Mouse (Mus musculus): ENCODE data around the gene Gdpd5. TPM values are rescaled to one million over a fixed set of nuclear protein-coding genes. Genes with fewer than 3 reads are reported as not detected.
"Not testable (repeated sequence)": the region's sequence is repeated elsewhere in the genome, so short reads cannot be mapped to it uniquely, and the experiment has no call there.

Gdpd5 gene
- polyA plus RNA-seq, 1 experiment from 2014 or later: 15.4 TPM

- no peak for ATAC-seq (ENCODE audit: low FRiP score, low TSS enrichment)
- no peak overlapping the region for H3K4me3 ChIP-seq (ENCODE audit: low read length)
These were observed 123.3 kb downstream of the Gdpd5 start for GRCm38 (mm10) chr7:99504556-99504955.

GRCm38 (mm10) chr7:99508187-99508586, 127.0 kb downstream of the Gdpd5 start:
- ATAC-seq (ENCODE audit: low FRiP score, low TSS enrichment); H3K4me3 ChIP-seq (ENCODE audit: low read length): not testable (repeated sequence)
- WGBS: 18% methylated on average over 2 of the region's 2 CpGs

More at GRCm38 (mm10) chr7:99504556-99504955, 123.3 kb downstream of the Gdpd5 start:
- H3K36me3 ChIP-seq (ENCODE audit: control insufficient read depth, insufficient read depth, low read length): no peaks in the 10 kb centered on the region
- H3K4me2 ChIP-seq (replicated peaks; ENCODE audit: low read depth, low read length): no peak overlapping the region
- H3K27me3 ChIP-seq (ENCODE audit: control insufficient read depth, insufficient read depth, low read length): no peaks in the 10 kb centered on the region
- H3K4me1 ChIP-seq (ENCODE audit: control insufficient read depth, insufficient read depth, low read length): no peaks in the 10 kb centered on the region
- no peak overlapping the region for H3K9ac ChIP-seq (ENCODE audit: low read depth, low read length)
- H3K27ac ChIP-seq (ENCODE audit: low read depth, low read length): no peak overlapping the region
- peaks cover 4% of the 10 kb centered on the region; the same call in 1 of the 2 replicates for H3K9me3 ChIP-seq (ENCODE audit: control insufficient read depth, low read length)

GRCm38 (mm10) chr7:99510087-99510501, 128.9 kb downstream of the Gdpd5 start:
- no peak overlapping the region for H3K27ac ChIP-seq (ENCODE audit: low read depth, low read length)
- ATAC-seq (ENCODE audit: low FRiP score, low TSS enrichment): no peak
- H3K4me2 ChIP-seq (replicated peaks; ENCODE audit: low read depth, low read length): no peak overlapping the region
- peaks cover 4% of the 10 kb centered on the region; the same call in 1 of the 2 replicates for H3K9me3 ChIP-seq (ENCODE audit: control insufficient read depth, low read length)
- 14% methylated on average over 8 of the region's 8 CpGs for WGBS
- no peaks in the 10 kb centered on the region for H3K27me3 ChIP-seq (ENCODE audit: control insufficient read depth, insufficient read depth, low read length)
- H3K4me1 ChIP-seq (ENCODE audit: control insufficient read depth, insufficient read depth, low read length): no peaks in the 10 kb centered on the region
- no peak overlapping the region for H3K9ac ChIP-seq (ENCODE audit: low read depth, low read length)
- no peak overlapping the region for H3K4me3 ChIP-seq (ENCODE audit: low read length)
- no peaks in the 10 kb centered on the region for H3K36me3 ChIP-seq (ENCODE audit: control insufficient read depth, insufficient read depth, low read length)

More at GRCm38 (mm10) chr7:99508187-99508586, 127.0 kb downstream of the Gdpd5 start:
- H3K27ac ChIP-seq (ENCODE audit: low read depth, low read length); H3K4me1 ChIP-seq (ENCODE audit: control insufficient read depth, insufficient read depth, low read length); H3K36me3 ChIP-seq (ENCODE audit: control insufficient read depth, insufficient read depth, low read length); H3K4me2 ChIP-seq (replicated peaks; ENCODE audit: low read depth, low read length); H3K9ac ChIP-seq (ENCODE audit: low read depth, low read length); H3K9me3 ChIP-seq (ENCODE audit: control insufficient read depth, low read length); H3K27me3 ChIP-seq (ENCODE audit: control insufficient read depth, insufficient read depth, low read length): not testable (repeated sequence)

Other genes with a start within 250 kb of the Gdpd5 start
- gene Uvrag, start 240.3 kb upstream of the Gdpd5 start, polyA plus RNA-seq (2014; fragmentation: Nextera tagmentation; extraction: Ambion mirVana): 15.1 and 22.7 TPM in 2 replicates
- 12.7 and 21.9 TPM in 2 replicates for gene Dgat2, start 198.7 kb upstream of the Gdpd5 start, polyA plus RNA-seq (2014; fragmentation: Nextera tagmentation; extraction: Ambion mirVana)
- 2.7 and 3.0 TPM in 2 replicates for gene Mogat2, start 142.8 kb upstream of the Gdpd5 start, polyA plus RNA-seq (2014; fragmentation: Nextera tagmentation; extraction: Ambion mirVana)
- 1.1 and 1.2 TPM in 2 replicates for gene Map6, start 114.0 kb upstream of the Gdpd5 start, polyA plus RNA-seq (2014; fragmentation: Nextera tagmentation; extraction: Ambion mirVana)
- 459 and 599 TPM in 2 replicates for gene Serpinh1, start 28.2 kb upstream of the Gdpd5 start, polyA plus RNA-seq (2014; fragmentation: Nextera tagmentation; extraction: Ambion mirVana)
- gene Klhl35, start 84.6 kb downstream of the Gdpd5 start, polyA plus RNA-seq (2014; fragmentation: Nextera tagmentation; extraction: Ambion mirVana): 1.1 and 1.5 TPM in 2 replicates
- gene Rps3, start 102.3 kb downstream of the Gdpd5 start, polyA plus RNA-seq (2014; fragmentation: Nextera tagmentation; extraction: Ambion mirVana): 870 and 995 TPM in 2 replicates
- gene Arrb1, start 154.1 kb downstream of the Gdpd5 start, polyA plus RNA-seq (2014; fragmentation: Nextera tagmentation; extraction: Ambion mirVana): 3.5 and 3.6 TPM in 2 replicates
- 0.50 and 0.83 TPM in 2 replicates for gene Tpbgl, start 245.7 kb downstream of the Gdpd5 start, polyA plus RNA-seq (2014; fragmentation: Nextera tagmentation; extraction: Ambion mirVana)